Mouse (Mus musculus): ENCODE data around the gene Vmn2r9. TPM values are rescaled to one million over a fixed set of nuclear protein-coding genes. Genes with fewer than 3 reads are reported as not detected.
"Not testable (repeated sequence)": the region's sequence is repeated elsewhere in the genome, so short reads cannot be mapped to it uniquely, and the experiment has no call there.

The Vmn2r9 gene
- total RNA-seq, 1 experiment = not detected

DNA sequence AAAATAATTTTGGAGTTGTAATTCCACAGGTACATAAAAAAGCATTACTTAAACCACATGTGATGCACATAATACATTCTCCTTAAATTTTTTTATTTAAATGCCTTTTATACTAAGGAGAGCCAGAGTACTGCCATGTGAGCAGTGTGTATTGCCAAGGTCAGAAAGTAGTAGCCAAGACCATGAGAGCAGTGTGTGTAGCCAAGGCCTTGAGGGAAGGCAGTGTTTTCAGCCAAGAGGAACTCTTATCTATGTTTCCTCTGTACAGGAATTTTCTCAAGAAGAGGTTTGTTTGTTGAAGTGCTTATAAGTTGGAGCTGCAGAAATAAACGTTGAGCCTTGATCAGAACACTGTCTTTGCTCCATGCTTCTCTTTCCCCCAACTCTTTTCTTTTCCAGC lies 48.8 kb downstream of the Vmn2r9 start:
- in situ Hi-C loops (cut with MboI; ENCODE audit: low sequenced_read_pairs in 2 of 2, unreplicated experiment in 2 of 2) = no loop called here
- no peak for DNase-seq (ENCODE audit: low read depth, low spot score)
- Histone ChIP-seq H3K9me3 (ENCODE audit: control insufficient read depth, insufficient read depth, low read depth, low read length) (no peaks in the 10 kb centered on the region), H3K4me1 (ENCODE audit: control insufficient read depth in 2 of 2, insufficient read depth in 2 of 2, low read length in 2 of 2, poor library complexity in 1 of 2) (no peaks in the 10 kb centered on the region), H3K27ac (ENCODE audit: insufficient read depth, low read depth, low read length, poor library complexity, severe bottlenecking) (no peak overlapping the region), H3K4me3 (ENCODE audit: insufficient read depth in 1 of 2, low read depth in 1 of 2, low read length in 2 of 2, poor library complexity in 1 of 2, severe bottlenecking in 1 of 2) (no peak overlapping the region), H3K9ac (ENCODE audit: insufficient read depth, low read depth, low read length, poor library complexity, severe bottlenecking) (no peak overlapping the region), H3K36me3 (ENCODE audit: control insufficient read depth, insufficient read depth, low read length, poor library complexity, severe bottlenecking) (no peaks in the 10 kb centered on the region)
- TF ChIP-seq HCFC1 (IDR thresholded peaks at IDR 0.05; ENCODE audit: borderline replicate concordance, insufficient read depth, low read length) = no peak

DNA sequence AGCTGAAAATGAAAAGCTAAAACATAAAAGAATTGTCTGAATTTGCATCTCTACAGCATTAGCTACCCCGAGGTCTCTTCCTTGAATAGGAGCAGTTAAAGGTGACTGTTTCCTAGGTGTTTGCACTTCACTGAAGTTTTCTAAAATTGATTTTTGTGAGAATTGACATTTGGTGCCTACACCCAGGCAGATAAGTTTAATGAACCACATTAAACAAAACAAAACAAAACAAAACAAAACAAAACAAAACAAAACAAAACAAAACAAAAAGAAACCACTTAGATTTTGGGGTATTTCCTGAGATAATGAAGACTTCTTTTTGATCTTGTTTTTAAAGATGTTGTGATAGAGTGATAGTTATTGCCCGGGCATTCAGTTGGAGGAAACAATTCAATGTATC lies 57.1 kb downstream of the Vmn2r9 start, which contains the start of gene Tmed11:
Gene Tmed11 (minus strand): TSS at position 101 of the 400 bp plus-strand sequence.
- in situ Hi-C loops (cut with MboI; ENCODE audit: low sequenced_read_pairs in 2 of 2, unreplicated experiment in 2 of 2); H3K36me3 ChIP-seq (ENCODE audit: control insufficient read depth, insufficient read depth, low read length, poor library complexity, severe bottlenecking); H3K9ac ChIP-seq (ENCODE audit: insufficient read depth, low read depth, low read length, poor library complexity, severe bottlenecking); DNase-seq (ENCODE audit: low read depth, low spot score); H3K27ac ChIP-seq (ENCODE audit: insufficient read depth, low read depth, low read length, poor library complexity, severe bottlenecking); H3K4me1 ChIP-seq (ENCODE audit: control insufficient read depth in 2 of 2, insufficient read depth in 2 of 2, low read length in 2 of 2, poor library complexity in 1 of 2); H3K9me3 ChIP-seq (ENCODE audit: control insufficient read depth, insufficient read depth, low read depth, low read length); H3K4me3 ChIP-seq (ENCODE audit: insufficient read depth in 1 of 2, low read depth in 1 of 2, low read length in 2 of 2, poor library complexity in 1 of 2, severe bottlenecking in 1 of 2): not testable (repeated sequence)

DNA sequence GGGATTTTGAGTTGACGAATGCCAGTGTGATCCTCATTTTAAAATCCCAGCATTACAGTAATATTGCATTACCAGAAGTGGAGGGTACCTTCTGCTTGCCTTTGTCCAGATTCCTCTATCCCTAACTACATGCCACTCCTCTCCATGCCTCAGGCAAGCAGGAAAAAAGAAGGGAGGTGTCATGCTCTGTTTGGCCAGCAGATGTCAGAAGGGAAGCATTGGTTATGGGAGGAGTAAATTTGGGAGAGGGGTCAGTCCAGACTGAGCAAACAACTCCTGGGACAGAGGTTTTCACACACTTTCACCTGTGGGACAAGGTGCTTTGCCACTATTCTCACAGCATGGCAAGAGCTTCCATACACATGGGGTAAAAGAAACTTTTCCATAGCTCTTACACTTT lies 62.0 kb downstream of the Vmn2r9 start:
- H3K27ac ChIP-seq (ENCODE audit: insufficient read depth, low read depth, low read length, poor library complexity, severe bottlenecking); H3K36me3 ChIP-seq (ENCODE audit: control insufficient read depth, insufficient read depth, low read length, poor library complexity, severe bottlenecking); H3K4me3 ChIP-seq (ENCODE audit: insufficient read depth in 1 of 2, low read depth in 1 of 2, low read length in 2 of 2, poor library complexity in 1 of 2, severe bottlenecking in 1 of 2); in situ Hi-C loops (cut with MboI; ENCODE audit: low sequenced_read_pairs in 2 of 2, unreplicated experiment in 2 of 2); H3K9me3 ChIP-seq (ENCODE audit: control insufficient read depth, insufficient read depth, low read depth, low read length); H3K9ac ChIP-seq (ENCODE audit: insufficient read depth, low read depth, low read length, poor library complexity, severe bottlenecking); H3K4me1 ChIP-seq (ENCODE audit: control insufficient read depth in 2 of 2, insufficient read depth in 2 of 2, low read length in 2 of 2, poor library complexity in 1 of 2): not testable (repeated sequence)
- peak; percentile 33 for DNase-seq (ENCODE audit: low read depth, low spot score)

Other genes with a start within 250 kb of the Vmn2r9 start
- gene Gak, start 222.8 kb downstream of the Vmn2r9 start, total RNA-seq (2012; rRNA removed) = 44.8 and 49.1 TPM in 2 replicates
- gene Tmem175, start 222.8 kb downstream of the Vmn2r9 start, total RNA-seq (2012; rRNA removed) = 14.1 and 14.5 TPM in 2 replicates
- 3.7 and 5.2 TPM in 2 replicates for gene Idua, start 192.3 kb downstream of the Vmn2r9 start, total RNA-seq (2012; rRNA removed)
- 25.5 and 47.5 TPM in 2 replicates for gene Dgkq, start 182.9 kb downstream of the Vmn2r9 start, total RNA-seq (2012; rRNA removed)
- gene Slc26a1, start 177.0 kb downstream of the Vmn2r9 start, total RNA-seq (2012; rRNA removed) = 0.26 and 0.27 TPM in 2 replicates
- gene Fgfrl1, start 160.2 kb downstream of the Vmn2r9 start, total RNA-seq (2012; rRNA removed) = 15.5 and 18.9 TPM in 2 replicates
- gene Rnf212, start 77.6 kb downstream of the Vmn2r9 start, total RNA-seq (2012; rRNA removed) = 0.31 TPM in 1 of 2 replicates, not detected in the other
- gene Tmed11, start 57.2 kb downstream of the Vmn2r9 start, total RNA-seq (2012; rRNA removed) = not detected in 2 replicates
- gene Vmn2r8, start 43.8 kb downstream of the Vmn2r9 start, total RNA-seq (2012; rRNA removed) = not detected in 2 replicates
- gene Vmn2r10, start 153.9 kb upstream of the Vmn2r9 start, total RNA-seq (2012; rRNA removed) = not detected in 2 replicates
- gene Vmn2r11, start 207.0 kb upstream of the Vmn2r9 start, total RNA-seq (2012; rRNA removed) = not detected in 2 replicates
- not detected in 2 replicates for gene Vmn2r12, start 245.3 kb upstream of the Vmn2r9 start, total RNA-seq (2012; rRNA removed)

All from ES-E14 (cell line).